Mouse (Mus musculus): ENCODE data around the gene Olfr1015. TPM values are rescaled to one million over a fixed set of nuclear protein-coding genes. Genes with fewer than 3 reads are reported as not detected.

Olfr1015 gene
- not detected in 2 replicates for polyA plus RNA-seq (2015; fragmentation: Nextera tagmentation; extraction: Ambion mirVana)

- Histone ChIP-seq H3K4me1 (no peaks in the 10 kb centered on the region), H3K27ac (no peak within 1 kb of the TSS), H3K4me2 (no peak within 1 kb of the TSS), H3K27me3 (no peaks in the 10 kb centered on the region), H3K9me3 (no peaks in the 10 kb centered on the region), H3K4me3 (no peak within 1 kb of the TSS), H3K9ac (no peak within 1 kb of the TSS), H3K36me3 (no peaks in the 10 kb centered on the region)
- no peak for ATAC-seq (ENCODE audit: borderline replicate concordance, extremely low read depth, low FRiP score, low TSS enrichment)
Measured at GRCm38 (mm10) chr2:85781717-85782116, at the start of gene Olfr1015. Gene Olfr1015, plus strand, starts transcription at chr2:85782017.

DNA sequence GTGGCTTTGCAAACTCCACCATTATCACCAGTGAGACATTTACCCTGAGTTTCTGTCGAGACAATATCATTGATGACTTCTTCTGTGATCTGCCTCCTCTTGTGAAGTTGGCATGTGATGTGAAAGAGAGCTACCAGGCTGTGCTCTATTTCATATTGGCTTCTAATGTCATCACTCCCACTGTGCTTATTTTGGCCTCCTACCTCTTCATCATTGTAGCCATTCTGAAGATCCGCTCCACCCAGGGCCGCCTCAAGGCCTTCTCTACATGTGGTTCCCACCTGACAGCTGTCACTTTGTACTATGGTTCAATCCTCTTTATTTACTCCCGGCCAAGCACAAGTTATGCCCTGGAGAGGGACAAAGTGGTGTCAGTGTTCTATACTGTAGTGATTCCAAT is 28.0 kb upstream of the Olfr1015 start:
- Histone ChIP-seq H3K27ac (no peak overlapping the region), H3K4me1 (no peaks in the 10 kb centered on the region), H3K4me3 (no peak overlapping the region), H3K27me3 (no peaks in the 10 kb centered on the region), H3K9me3 (no peaks in the 10 kb centered on the region), H3K36me3 (no peaks in the 10 kb centered on the region), H3K9ac (no peak overlapping the region), H3K4me2 (no peak overlapping the region)
- no peak for ATAC-seq (ENCODE audit: borderline replicate concordance, extremely low read depth, low FRiP score, low TSS enrichment)
- WGBS = 73% methylated on average over 4 of the region's 4 CpGs

DNA sequence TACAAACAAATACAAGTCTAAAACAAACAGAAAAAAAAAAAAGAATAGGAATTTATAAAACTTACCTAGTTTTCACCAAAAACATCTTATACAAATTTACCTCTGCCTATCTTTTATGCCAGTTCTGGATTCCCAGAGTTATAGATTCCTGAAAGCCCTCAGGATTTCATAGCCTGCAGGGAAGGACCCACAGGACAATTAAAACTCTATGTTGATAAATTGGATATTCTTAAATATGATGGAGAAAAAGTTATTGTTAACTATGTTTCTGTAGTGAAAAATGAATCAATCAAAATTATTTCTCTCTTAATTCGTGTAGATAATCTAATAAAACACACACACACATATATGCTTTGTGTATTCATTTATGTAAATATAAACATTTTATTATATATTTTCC is 19.2 kb upstream of the Olfr1015 start, which contains the start of gene Olfr1012:
TSS of gene Olfr1012 (minus strand) at position 101 of the 400 bp plus-strand sequence.
- Histone ChIP-seq H3K9me3 (no peaks in the 10 kb centered on the region), H3K4me1 (no peaks in the 10 kb centered on the region), H3K27me3 (no peaks in the 10 kb centered on the region), H3K9ac (no peak within 1 kb of the TSS), H3K4me3 (no peak within 1 kb of the TSS), H3K4me2 (no peak within 1 kb of the TSS), H3K36me3 (no peaks in the 10 kb centered on the region), H3K27ac (no peak within 1 kb of the TSS)
- 52% methylated on average over 1 of the region's 1 CpGs for WGBS
- ATAC-seq (ENCODE audit: borderline replicate concordance, extremely low read depth, low FRiP score, low TSS enrichment) = no peak

- Histone ChIP-seq H3K4me2 (no peak within 1 kb of the TSS), H3K9me3 (no peaks in the 10 kb centered on the region), H3K27ac (no peak within 1 kb of the TSS), H3K9ac (no peak within 1 kb of the TSS), H3K36me3 (no peaks in the 10 kb centered on the region), H3K27me3 (no peaks in the 10 kb centered on the region), H3K4me3 (no peak within 1 kb of the TSS), H3K4me1 (no peaks in the 10 kb centered on the region)
- no peak for ATAC-seq (ENCODE audit: borderline replicate concordance, extremely low read depth, low FRiP score, low TSS enrichment)
Measured at GRCm38 (mm10) chr2:85766798-85767197, 15.0 kb upstream of the Olfr1015 start, which contains the start of gene Olfr1013. Gene Olfr1013, plus strand, starts transcription at chr2:85767098.

DNA sequence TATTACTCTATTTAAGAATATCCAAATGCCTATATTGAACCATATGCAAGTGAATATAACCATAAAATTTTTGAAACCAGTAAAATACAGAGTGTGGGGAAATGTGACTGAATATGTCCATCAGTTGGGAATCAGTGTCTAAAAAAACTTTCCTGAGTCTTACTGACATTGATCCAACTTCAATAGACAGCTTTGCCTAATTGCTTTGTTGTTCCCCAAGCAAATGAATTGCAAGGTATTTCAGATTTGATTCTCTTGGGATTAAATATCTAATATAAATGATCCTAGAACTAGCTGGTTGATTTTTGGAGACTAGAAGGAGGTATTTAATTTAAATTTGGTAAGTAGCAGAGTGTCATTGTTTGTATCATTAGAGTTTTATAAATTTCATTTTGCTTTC is 9.4 kb upstream of the Olfr1015 start, which contains the start of gene Olfr1014:
TSS of gene Olfr1014 (plus strand) at position 301 of the 400 bp plus-strand sequence.
- Histone ChIP-seq H3K27ac (no peak within 1 kb of the TSS), H3K36me3 (no peaks in the 10 kb centered on the region), H3K9me3 (no peaks in the 10 kb centered on the region), H3K27me3 (no peaks in the 10 kb centered on the region), H3K9ac (no peak within 1 kb of the TSS), H3K4me1 (no peaks in the 10 kb centered on the region), H3K4me3 (no peak within 1 kb of the TSS), H3K4me2 (no peak within 1 kb of the TSS)
- ATAC-seq (ENCODE audit: borderline replicate concordance, extremely low read depth, low FRiP score, low TSS enrichment) = no peak

DNA sequence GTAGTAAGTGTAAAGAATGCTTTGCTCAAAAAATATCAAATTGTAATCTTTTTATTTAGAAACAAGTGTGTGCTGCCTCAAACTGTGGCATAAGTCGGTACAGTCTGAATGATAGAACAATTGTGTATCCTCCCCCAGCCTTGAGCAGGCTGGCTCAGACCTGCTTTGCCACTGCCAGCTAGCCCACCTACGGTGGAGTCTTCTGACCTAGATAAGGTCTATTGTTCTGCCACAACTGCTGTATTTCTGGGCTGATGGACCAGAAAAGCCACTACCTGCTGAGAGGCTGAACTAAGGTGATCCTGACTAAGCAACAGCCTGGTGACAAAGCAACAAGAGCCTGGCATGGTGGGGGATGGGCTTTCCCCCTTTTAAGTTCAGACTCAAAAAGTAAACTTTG is 10.5 kb downstream of the Olfr1015 start:
- no peaks in the 10 kb centered on the region; the same call in 1 of the 2 replicates for H3K9me3 ChIP-seq
- ATAC-seq (ENCODE audit: borderline replicate concordance, extremely low read depth, low FRiP score, low TSS enrichment) = no peak
- H3K27ac ChIP-seq = no peak overlapping the region
- no peak overlapping the region for H3K9ac ChIP-seq
- 44% methylated on average over 2 of the region's 2 CpGs for WGBS
- H3K27me3 ChIP-seq = no peaks in the 10 kb centered on the region
- H3K4me1 ChIP-seq = no peaks in the 10 kb centered on the region
- H3K4me2 ChIP-seq = no peak overlapping the region
- no peak overlapping the region for H3K4me3 ChIP-seq
- no peaks in the 10 kb centered on the region for H3K36me3 ChIP-seq

DNA sequence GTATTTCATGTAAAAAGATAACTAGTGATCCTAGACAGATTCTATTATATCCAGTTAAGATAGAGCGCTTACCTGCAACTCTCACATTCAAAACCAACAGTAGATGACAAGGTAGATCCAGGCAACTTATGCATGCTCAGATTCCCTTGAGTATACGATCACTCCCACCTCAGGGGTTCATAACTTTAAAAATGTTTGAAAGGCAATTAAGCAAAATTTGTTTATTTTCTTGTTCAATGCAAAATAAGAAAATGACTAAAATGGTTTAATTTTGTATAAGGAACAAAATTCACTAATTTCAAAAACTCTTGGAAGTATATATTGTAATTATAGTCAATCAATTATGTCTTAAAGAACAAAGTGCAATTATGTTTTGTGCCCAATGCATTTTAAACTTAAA is 20.6 kb downstream of the Olfr1015 start, which contains the start of gene Olfr1016:
TSS of gene Olfr1016 (minus strand) at position 101 of the 400 bp plus-strand sequence.
- Histone ChIP-seq H3K4me1 (no peaks in the 10 kb centered on the region), H3K27ac (no peak within 1 kb of the TSS), H3K9me3 (no peaks in the 10 kb centered on the region), H3K27me3 (no peaks in the 10 kb centered on the region), H3K9ac (no peak within 1 kb of the TSS), H3K4me2 (no peak within 1 kb of the TSS), H3K36me3 (no peaks in the 10 kb centered on the region), H3K4me3 (no peak within 1 kb of the TSS)
- 85% methylated on average over 2 of the region's 2 CpGs for WGBS
- no peak for ATAC-seq (ENCODE audit: borderline replicate concordance, extremely low read depth, low FRiP score, low TSS enrichment)

- Histone ChIP-seq H3K27me3 (no peaks in the 10 kb centered on the region), H3K36me3 (no peaks in the 10 kb centered on the region), H3K9ac (no peak overlapping the region), H3K27ac (no peak overlapping the region), H3K4me3 (no peak overlapping the region), H3K4me2 (no peak overlapping the region), H3K9me3 (no peaks in the 10 kb centered on the region), H3K4me1 (no peaks in the 10 kb centered on the region)
- ATAC-seq (ENCODE audit: borderline replicate concordance, extremely low read depth, low FRiP score, low TSS enrichment) = no peak
- WGBS = 66% methylated on average over 4 of the region's 4 CpGs
Measured at GRCm38 (mm10) chr2:85804501-85804900, 22.7 kb downstream of the Olfr1015 start.

DNA sequence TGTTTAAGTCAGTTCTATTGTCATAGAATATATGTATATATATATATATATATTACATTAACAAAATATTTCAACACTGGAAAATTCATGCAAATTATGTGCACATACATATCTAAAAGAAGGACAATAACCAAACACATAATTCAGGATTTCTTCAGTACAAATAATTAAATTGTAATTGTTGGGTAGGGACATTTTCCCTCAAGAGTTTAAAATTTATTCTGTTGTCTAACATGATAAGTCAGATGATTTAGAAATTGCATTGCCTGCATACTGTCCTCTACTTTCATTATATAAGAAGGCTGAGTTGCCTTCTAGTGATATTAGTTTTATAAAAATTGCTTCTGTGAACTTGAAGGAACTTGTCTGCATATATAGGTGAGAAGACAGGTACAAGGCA is 36.4 kb downstream of the Olfr1015 start, which contains the start of gene Olfr1018:
TSS of gene Olfr1018 (plus strand) at position 301 of the 400 bp plus-strand sequence.
- Histone ChIP-seq H3K9ac (no peak within 1 kb of the TSS), H3K9me3 (no peaks in the 10 kb centered on the region), H3K27me3 (no peaks in the 10 kb centered on the region), H3K4me3 (no peak within 1 kb of the TSS), H3K4me2 (no peak within 1 kb of the TSS), H3K27ac (no peak within 1 kb of the TSS), H3K36me3 (no peaks in the 10 kb centered on the region), H3K4me1 (no peaks in the 10 kb centered on the region)
- no peak for ATAC-seq (ENCODE audit: borderline replicate concordance, extremely low read depth, low FRiP score, low TSS enrichment)

Other genes with a start within 250 kb of the Olfr1015 start
- not detected in 2 replicates for gene Olfr996, start 202.8 kb upstream of the Olfr1015 start, polyA plus RNA-seq (2015; fragmentation: Nextera tagmentation; extraction: Ambion mirVana)
- not detected in 2 replicates for gene Olfr998, start 193.1 kb upstream of the Olfr1015 start, polyA plus RNA-seq (2015; fragmentation: Nextera tagmentation; extraction: Ambion mirVana)
- gene Olfr1000, start 170.1 kb upstream of the Olfr1015 start, polyA plus RNA-seq (2015; fragmentation: Nextera tagmentation; extraction: Ambion mirVana) = not detected in 2 replicates
- not detected in 2 replicates for gene Olfr1002, start 131.3 kb upstream of the Olfr1015 start, polyA plus RNA-seq (2015; fragmentation: Nextera tagmentation; extraction: Ambion mirVana)
- not detected in 2 replicates for gene Olfr154, start 117.6 kb upstream of the Olfr1015 start, polyA plus RNA-seq (2015; fragmentation: Nextera tagmentation; extraction: Ambion mirVana)
- not detected in 2 replicates for gene Olfr1006, start 103.2 kb upstream of the Olfr1015 start, polyA plus RNA-seq (2015; fragmentation: Nextera tagmentation; extraction: Ambion mirVana)
- gene Olfr1008, start 92.6 kb upstream of the Olfr1015 start, polyA plus RNA-seq (2015; fragmentation: Nextera tagmentation; extraction: Ambion mirVana) = not detected in 2 replicates
- gene Olfr1009, start 66.6 kb upstream of the Olfr1015 start, polyA plus RNA-seq (2015; fragmentation: Nextera tagmentation; extraction: Ambion mirVana) = not detected in 2 replicates
- not detected in 2 replicates for gene Olfr1012, start 19.3 kb upstream of the Olfr1015 start, polyA plus RNA-seq (2015; fragmentation: Nextera tagmentation; extraction: Ambion mirVana)
- gene Olfr1013, start 14.9 kb upstream of the Olfr1015 start, polyA plus RNA-seq (2015; fragmentation: Nextera tagmentation; extraction: Ambion mirVana) = not detected in 2 replicates
- gene Olfr1014, start 9.3 kb upstream of the Olfr1015 start, polyA plus RNA-seq (2015; fragmentation: Nextera tagmentation; extraction: Ambion mirVana) = not detected in 2 replicates
- not detected in 2 replicates for gene Olfr1016, start 20.5 kb downstream of the Olfr1015 start, polyA plus RNA-seq (2015; fragmentation: Nextera tagmentation; extraction: Ambion mirVana)
- not detected in 2 replicates for gene Olfr1018, start 36.5 kb downstream of the Olfr1015 start, polyA plus RNA-seq (2015; fragmentation: Nextera tagmentation; extraction: Ambion mirVana)
- gene Olfr1019, start 63.5 kb downstream of the Olfr1015 start, polyA plus RNA-seq (2015; fragmentation: Nextera tagmentation; extraction: Ambion mirVana) = not detected in 2 replicates
- not detected in 2 replicates for gene Olfr1020, start 65.0 kb downstream of the Olfr1015 start, polyA plus RNA-seq (2015; fragmentation: Nextera tagmentation; extraction: Ambion mirVana)
- gene Olfr1022, start 86.6 kb downstream of the Olfr1015 start, polyA plus RNA-seq (2015; fragmentation: Nextera tagmentation; extraction: Ambion mirVana) = not detected in 2 replicates
- not detected in 2 replicates for gene Olfr1023, start 103.6 kb downstream of the Olfr1015 start, polyA plus RNA-seq (2015; fragmentation: Nextera tagmentation; extraction: Ambion mirVana)
- gene Olfr1024, start 123.0 kb downstream of the Olfr1015 start, polyA plus RNA-seq (2015; fragmentation: Nextera tagmentation; extraction: Ambion mirVana) = not detected in 2 replicates
- not detected in 2 replicates for gene Olfr1025-ps1, start 133.2 kb downstream of the Olfr1015 start, polyA plus RNA-seq (2015; fragmentation: Nextera tagmentation; extraction: Ambion mirVana)
- gene Olfr1026, start 139.5 kb downstream of the Olfr1015 start, polyA plus RNA-seq (2015; fragmentation: Nextera tagmentation; extraction: Ambion mirVana) = not detected in 2 replicates
- gene Olfr1028, start 168.4 kb downstream of the Olfr1015 start, polyA plus RNA-seq (2015; fragmentation: Nextera tagmentation; extraction: Ambion mirVana) = not detected in 2 replicates
- gene Olfr1029, start 191.9 kb downstream of the Olfr1015 start, polyA plus RNA-seq (2015; fragmentation: Nextera tagmentation; extraction: Ambion mirVana) = not detected in 2 replicates
- gene Olfr1030, start 197.3 kb downstream of the Olfr1015 start, polyA plus RNA-seq (2015; fragmentation: Nextera tagmentation; extraction: Ambion mirVana) = not detected in 2 replicates
- gene Olfr1031, start 208.3 kb downstream of the Olfr1015 start, polyA plus RNA-seq (2015; fragmentation: Nextera tagmentation; extraction: Ambion mirVana) = not detected in 2 replicates
- gene Olfr1032, start 223.5 kb downstream of the Olfr1015 start, polyA plus RNA-seq (2015; fragmentation: Nextera tagmentation; extraction: Ambion mirVana) = not detected in 2 replicates
- 2.3 and 3.1 TPM in 2 replicates for gene Olfr1033, start 238.6 kb downstream of the Olfr1015 start, polyA plus RNA-seq (2015; fragmentation: Nextera tagmentation; extraction: Ambion mirVana)

All from lung, embryonic 15.5 days (tissue).